Mouse (Mus musculus): ENCODE measurements around the gene Asgr2. TPM values are rescaled to one million over a fixed set of nuclear protein-coding genes. Genes with fewer than 3 reads are reported as not detected.

Asgr2 gene
- polyA plus RNA-seq, 1 experiment from 2014 or later = 0.19 TPM

GRCm38 (mm10) chr11:70099809-70100208, 7.4 kb downstream of the Asgr2 start:
- no peak for TF ChIP-seq EP300 (optimal IDR thresholded peaks at IDR 0.05)
- no peak for TF ChIP-seq CTCF (IDR thresholded peaks at IDR 0.05; ENCODE audit: low read depth)
- ATAC-seq (ENCODE audit: low FRiP score, low TSS enrichment) = no peak
- Histone ChIP-seq H3K36me3 (ENCODE audit: control insufficient read depth, insufficient read depth, low read length) (no peaks in the 10 kb centered on the region), H3K4me2 (replicated peaks; ENCODE audit: low read depth) (no peak overlapping the region), H3K27me3 (ENCODE audit: control insufficient read depth, insufficient read depth, low read length) (no peaks in the 10 kb centered on the region), H3K9me3 (ENCODE audit: control insufficient read depth, low read length) (no peaks in the 10 kb centered on the region), H3K9ac (ENCODE audit: low read length) (no peak overlapping the region), H3K4me3 (ENCODE audit: low read depth, low read length) (no peak overlapping the region), H3K27ac (replicated peaks) (no peak overlapping the region), H3K4me1 (replicated peaks; ENCODE audit: control insufficient read depth, insufficient read depth) (no peaks in the 10 kb centered on the region)
- WGBS = 89% methylated on average over 2 of the region's 2 CpGs
- DNase-seq (ENCODE audit: low spot score) = no peak

GRCm38 (mm10) chr11:70103701-70104315, 11.4 kb downstream of the Asgr2 start:
- Histone ChIP-seq H3K4me2 (replicated peaks; ENCODE audit: low read depth) (no peak overlapping the region), H3K27me3 (ENCODE audit: control insufficient read depth, insufficient read depth, low read length) (no peaks in the 10 kb centered on the region), H3K27ac (replicated peaks) (no peak overlapping the region), H3K36me3 (ENCODE audit: control insufficient read depth, insufficient read depth, low read length) (no peaks in the 10 kb centered on the region), H3K9ac (ENCODE audit: low read length) (no peak overlapping the region), H3K4me1 (replicated peaks; ENCODE audit: control insufficient read depth, insufficient read depth) (no peaks in the 10 kb centered on the region), H3K9me3 (ENCODE audit: control insufficient read depth, low read length) (no peaks in the 10 kb centered on the region), H3K4me3 (ENCODE audit: low read depth, low read length) (no peak overlapping the region)
- DNase-seq (ENCODE audit: low spot score) (no peak), ATAC-seq (ENCODE audit: low FRiP score, low TSS enrichment) (no peak)
- WGBS = 57% methylated on average over 14 of the region's 14 CpGs
- TF ChIP-seq EP300 (optimal IDR thresholded peaks at IDR 0.05) (no peak), CTCF (IDR thresholded peaks at IDR 0.05; ENCODE audit: low read depth) (no peak)

GRCm38 (mm10) chr11:70107085-70107484, 14.6 kb downstream of the Asgr2 start:
- H3K27ac ChIP-seq (replicated peaks) = no peak overlapping the region
- no peaks in the 10 kb centered on the region for H3K4me1 ChIP-seq (replicated peaks; ENCODE audit: control insufficient read depth, insufficient read depth)
- ATAC-seq (ENCODE audit: low FRiP score, low TSS enrichment) = no peak

DNA sequence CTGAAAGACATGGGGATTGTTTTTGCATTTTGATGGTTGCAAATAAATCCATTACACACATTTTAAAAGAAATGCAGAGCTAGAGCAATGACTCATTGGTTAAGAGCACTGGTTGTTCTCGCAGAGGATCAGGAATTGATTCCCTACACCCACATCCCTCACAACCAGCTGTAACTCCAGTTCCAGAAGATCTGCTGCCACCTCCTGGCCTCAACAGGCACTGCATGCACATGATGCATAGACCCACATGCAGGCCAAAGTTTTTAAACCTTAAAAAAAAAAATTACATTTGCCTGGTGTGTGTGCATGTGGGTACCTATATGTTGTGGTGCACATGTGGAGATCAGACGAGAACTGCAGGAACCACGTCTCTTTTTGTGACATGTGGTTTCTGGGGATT, 17.7 kb downstream of the Asgr2 start:
- TF ChIP-seq EP300 (optimal IDR thresholded peaks at IDR 0.05) (no peak), CTCF (IDR thresholded peaks at IDR 0.05; ENCODE audit: low read depth) (peak; percentile 79)
- no peaks in the 10 kb centered on the region for H3K27me3 ChIP-seq (ENCODE audit: control insufficient read depth, insufficient read depth, low read length)
- 80% methylated on average over 3 of the region's 3 CpGs for WGBS
- no peak overlapping the region for H3K9ac ChIP-seq (ENCODE audit: low read length)
- no peak overlapping the region for H3K4me3 ChIP-seq (ENCODE audit: low read depth, low read length)
- no peak overlapping the region for H3K27ac ChIP-seq (replicated peaks)
- no peaks in the 10 kb centered on the region for H3K36me3 ChIP-seq (ENCODE audit: control insufficient read depth, insufficient read depth, low read length)
- ATAC-seq (ENCODE audit: low FRiP score, low TSS enrichment) (no peak), DNase-seq (ENCODE audit: low spot score) (peak; percentile 44)
- H3K4me1 ChIP-seq (replicated peaks; ENCODE audit: control insufficient read depth, insufficient read depth) = no peaks in the 10 kb centered on the region
- H3K9me3 ChIP-seq (ENCODE audit: control insufficient read depth, low read length) = no peaks in the 10 kb centered on the region
- no peak overlapping the region for H3K4me2 ChIP-seq (replicated peaks; ENCODE audit: low read depth)

More at GRCm38 (mm10) chr11:70107085-70107484, 14.6 kb downstream of the Asgr2 start:
- WGBS = 26% methylated on average over 8 of the region's 8 CpGs
- DNase-seq (ENCODE audit: low spot score) = no peak
- Histone ChIP-seq H3K9me3 (ENCODE audit: control insufficient read depth, low read length) (no peaks in the 10 kb centered on the region), H3K4me2 (replicated peaks; ENCODE audit: low read depth) (no peak overlapping the region), H3K4me3 (ENCODE audit: low read depth, low read length) (no peak overlapping the region), H3K36me3 (ENCODE audit: control insufficient read depth, insufficient read depth, low read length) (no peaks in the 10 kb centered on the region), H3K27me3 (ENCODE audit: control insufficient read depth, insufficient read depth, low read length) (no peaks in the 10 kb centered on the region), H3K9ac (ENCODE audit: low read length) (no peak overlapping the region)
- no peak for TF ChIP-seq CTCF (IDR thresholded peaks at IDR 0.05; ENCODE audit: low read depth)
- TF ChIP-seq EP300 (optimal IDR thresholded peaks at IDR 0.05) = no peak

GRCm38 (mm10) chr11:70114562-70114961, 22.1 kb downstream of the Asgr2 start:
- Histone ChIP-seq H3K27me3 (ENCODE audit: control insufficient read depth, insufficient read depth, low read length) (no peaks in the 10 kb centered on the region), H3K4me2 (replicated peaks; ENCODE audit: low read depth) (no peak overlapping the region), H3K4me1 (replicated peaks; ENCODE audit: control insufficient read depth, insufficient read depth) (no peaks in the 10 kb centered on the region), H3K4me3 (ENCODE audit: low read depth, low read length) (no peak overlapping the region), H3K9ac (ENCODE audit: low read length) (no peak overlapping the region), H3K36me3 (ENCODE audit: control insufficient read depth, insufficient read depth, low read length) (no peaks in the 10 kb centered on the region), H3K9me3 (ENCODE audit: control insufficient read depth, low read length) (no peaks in the 10 kb centered on the region), H3K27ac (replicated peaks) (no peak overlapping the region)
- ATAC-seq (ENCODE audit: low FRiP score, low TSS enrichment) (no peak), DNase-seq (ENCODE audit: low spot score) (no peak)
- 36% methylated on average over 4 of the region's 4 CpGs for WGBS
- TF ChIP-seq EP300 (optimal IDR thresholded peaks at IDR 0.05) (no peak), CTCF (IDR thresholded peaks at IDR 0.05; ENCODE audit: low read depth) (no peak)

DNA sequence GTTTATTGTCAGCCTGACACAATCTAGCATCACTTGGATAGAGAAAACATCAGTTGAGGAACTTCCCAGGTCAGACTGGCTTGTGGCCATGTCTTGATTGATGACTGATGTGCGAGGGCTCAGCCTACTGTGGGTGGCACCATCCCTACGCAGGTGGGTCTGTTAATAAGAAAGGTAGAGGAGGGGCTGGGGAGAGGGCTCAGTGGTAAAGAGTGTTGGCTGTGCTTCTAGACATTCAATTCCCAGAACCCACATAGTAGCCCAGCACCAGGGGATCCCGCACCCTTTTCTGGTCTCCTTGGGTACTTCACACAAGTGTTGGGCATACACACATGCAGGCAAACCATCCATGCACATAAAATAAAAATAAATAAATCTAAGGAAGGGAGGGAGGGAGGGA, 23.5 kb downstream of the Asgr2 start:
- Histone ChIP-seq H3K4me1 (replicated peaks; ENCODE audit: control insufficient read depth, insufficient read depth) (no peaks in the 10 kb centered on the region), H3K27ac (replicated peaks) (no peak overlapping the region), H3K9ac (ENCODE audit: low read length) (no peak overlapping the region), H3K27me3 (ENCODE audit: control insufficient read depth, insufficient read depth, low read length) (no peaks in the 10 kb centered on the region), H3K4me3 (ENCODE audit: low read depth, low read length) (no peak overlapping the region), H3K4me2 (replicated peaks; ENCODE audit: low read depth) (no peak overlapping the region), H3K36me3 (ENCODE audit: control insufficient read depth, insufficient read depth, low read length) (no peaks in the 10 kb centered on the region), H3K9me3 (ENCODE audit: control insufficient read depth, low read length) (no peaks in the 10 kb centered on the region)
- DNase-seq (ENCODE audit: low spot score) = no peak
- 86% methylated on average over 3 of the region's 3 CpGs for WGBS
- TF ChIP-seq CTCF (IDR thresholded peaks at IDR 0.05; ENCODE audit: low read depth) (no peak), EP300 (optimal IDR thresholded peaks at IDR 0.05) (no peak)
- no peak for ATAC-seq (ENCODE audit: low FRiP score, low TSS enrichment)

Measured in stomach, postnatal 0 days (tissue).